Mouse (Mus musculus): ENCODE data around the gene Mettl3. TPM values are rescaled to one million over a fixed set of nuclear protein-coding genes. Genes with fewer than 3 reads are reported as not detected.
A peak's percentile ranks its signal among the peaks of the same experiment; 100 is the strongest.

Mettl3 gene
- 59.9 and 61.0 TPM in 2 replicates for polyA plus RNA-seq (2016; fragmentation: Nextera tagmentation; extraction: Ambion mirVana)

DNA sequence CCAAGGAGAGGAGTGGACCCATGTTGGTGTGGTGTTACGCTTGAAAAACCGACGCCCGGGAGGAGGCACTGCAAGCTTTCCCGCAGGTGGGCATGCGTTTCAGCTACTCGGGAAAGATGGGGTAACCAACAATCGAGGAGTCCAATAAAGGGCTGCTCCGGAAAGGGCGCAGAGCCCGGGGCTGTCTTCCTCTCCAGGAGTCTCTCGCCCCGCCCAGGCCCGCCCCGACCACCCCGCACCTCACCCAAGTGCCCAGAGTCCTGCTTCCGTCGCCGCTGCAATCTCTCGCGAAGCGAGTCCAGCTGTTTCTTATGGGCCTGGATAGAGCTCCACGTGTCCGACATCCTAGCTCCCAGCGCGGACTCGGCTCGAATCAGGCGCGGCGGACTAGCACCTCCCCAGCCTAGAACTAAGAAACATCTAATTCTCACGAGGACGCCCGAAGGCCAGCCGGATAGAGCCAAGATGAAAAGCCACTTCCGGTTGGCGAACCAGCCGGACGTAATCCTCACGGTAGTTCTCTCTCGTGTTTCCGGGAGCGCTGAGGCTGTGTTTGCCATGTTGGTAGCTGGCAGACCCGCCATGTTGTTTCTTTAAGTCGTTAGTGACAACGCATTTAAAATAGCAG lies at the start of gene Mettl3:
TSS of gene Mettl3 (minus strand) at position 485 of the 628 bp plus-strand sequence.
- no peaks in the 10 kb centered on the region for H3K9me3 ChIP-seq
- ATAC-seq (ENCODE audit: insufficient number of reproducible peaks, insufficient read depth, low FRiP score, low TSS enrichment, low read depth), result peak; percentile 93
- H3K4me2 ChIP-seq, result peak within 1 kb of the TSS; percentile 71
- H3K36me3 ChIP-seq, result peaks cover 23% of the 10 kb centered on the region
- peaks cover 6% of the 10 kb centered on the region for H3K4me1 ChIP-seq (replicated peaks)
- peak within 1 kb of the TSS; percentile 74 for H3K9ac ChIP-seq (replicated peaks)
- H3K4me3 ChIP-seq (replicated peaks), result peak within 1 kb of the TSS; percentile 73
- H3K27me3 ChIP-seq, result no peaks in the 10 kb centered on the region
- peak within 1 kb of the TSS; percentile 95 for H3K27ac ChIP-seq
- under 1% methylated on average over 46 of the region's 46 CpGs for WGBS

DNA sequence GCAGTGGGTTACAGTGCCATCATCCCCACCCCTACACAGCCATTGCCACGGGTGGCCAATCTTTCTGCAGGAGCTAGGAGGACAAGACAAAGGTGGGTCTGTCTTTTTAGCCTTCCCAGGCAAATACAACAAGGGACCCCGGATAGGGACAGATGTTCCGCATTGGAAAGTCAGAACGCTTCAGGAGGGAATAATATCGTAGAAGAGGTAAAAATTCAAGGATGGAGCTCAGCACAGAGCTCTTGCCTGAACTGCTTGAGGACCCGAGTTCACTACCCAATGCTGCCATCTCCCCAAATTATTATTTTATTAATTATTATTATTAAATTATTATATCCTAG lies 34.6 kb upstream of the Mettl3 start:
- no peak overlapping the region for H3K4me2 ChIP-seq
- no peak overlapping the region for H3K27ac ChIP-seq
- peaks cover 5% of the 10 kb centered on the region for H3K9me3 ChIP-seq
- no peak for ATAC-seq (ENCODE audit: insufficient number of reproducible peaks, insufficient read depth, low FRiP score, low TSS enrichment, low read depth)
- peaks cover 13% of the 10 kb centered on the region; the same call in 1 of the 2 replicates for H3K27me3 ChIP-seq
- H3K4me3 ChIP-seq (replicated peaks), result no peak overlapping the region
- H3K4me1 ChIP-seq (replicated peaks), result no peaks in the 10 kb centered on the region
- H3K9ac ChIP-seq (replicated peaks), result no peak overlapping the region
- 81% methylated on average over 6 of the region's 6 CpGs for WGBS
- no peaks in the 10 kb centered on the region for H3K36me3 ChIP-seq

DNA sequence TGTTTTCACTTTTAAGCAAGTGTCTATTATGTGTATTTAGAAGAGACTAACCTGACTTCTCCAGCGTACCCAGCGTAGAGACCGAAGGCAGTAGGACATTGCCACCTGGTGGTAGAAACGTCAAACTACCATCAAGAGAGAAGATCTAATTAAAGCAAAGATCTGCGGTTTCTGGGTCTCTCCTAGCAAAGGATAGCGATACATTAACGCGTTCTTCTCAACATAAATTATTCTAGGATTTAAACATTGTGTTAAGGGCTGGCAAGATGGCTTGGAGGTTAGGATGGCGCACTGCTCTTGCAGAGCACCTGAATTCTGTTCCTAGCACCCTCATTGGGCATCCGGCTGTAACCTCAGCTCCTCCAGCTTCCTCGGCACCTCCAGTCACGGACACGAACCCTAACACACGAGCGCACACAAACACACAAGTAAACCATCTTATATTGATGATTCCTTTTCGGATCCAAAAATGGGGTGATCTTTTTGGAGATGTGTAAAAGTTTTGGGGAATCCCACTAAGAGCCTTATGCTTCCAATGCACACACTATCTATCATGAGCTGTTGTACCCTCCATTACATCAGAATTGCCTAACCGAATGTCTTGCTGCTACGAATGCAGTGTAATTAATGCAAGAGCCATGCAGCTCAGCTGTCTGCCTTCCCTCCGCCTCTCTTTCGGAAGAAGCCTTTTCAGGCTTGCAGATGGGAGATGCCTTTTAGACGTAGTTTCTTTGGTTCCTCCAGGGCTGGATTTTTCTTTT lies 34.0 kb upstream of the Mettl3 start:
- 29% methylated on average over 21 of the region's 21 CpGs for WGBS
- ATAC-seq (ENCODE audit: insufficient number of reproducible peaks, insufficient read depth, low FRiP score, low TSS enrichment, low read depth), result no peak
- peak overlapping the region; percentile 41 for H3K4me2 ChIP-seq
- H3K9me3 ChIP-seq, result no peaks in the 10 kb centered on the region
- no peaks in the 10 kb centered on the region for H3K36me3 ChIP-seq
- H3K27ac ChIP-seq, result no peak overlapping the region
- H3K27me3 ChIP-seq, result peaks cover 13% of the 10 kb centered on the region; the same call in 1 of the 2 replicates
- H3K4me1 ChIP-seq (replicated peaks), result no peaks in the 10 kb centered on the region
- H3K4me3 ChIP-seq (replicated peaks), result peak overlapping the region; percentile 10; the same call in 1 of the 2 replicates
- H3K9ac ChIP-seq (replicated peaks), result 0 out of 2 replicates have a peak overlapping the region, but pooled peaks have one; percentile 19

DNA sequence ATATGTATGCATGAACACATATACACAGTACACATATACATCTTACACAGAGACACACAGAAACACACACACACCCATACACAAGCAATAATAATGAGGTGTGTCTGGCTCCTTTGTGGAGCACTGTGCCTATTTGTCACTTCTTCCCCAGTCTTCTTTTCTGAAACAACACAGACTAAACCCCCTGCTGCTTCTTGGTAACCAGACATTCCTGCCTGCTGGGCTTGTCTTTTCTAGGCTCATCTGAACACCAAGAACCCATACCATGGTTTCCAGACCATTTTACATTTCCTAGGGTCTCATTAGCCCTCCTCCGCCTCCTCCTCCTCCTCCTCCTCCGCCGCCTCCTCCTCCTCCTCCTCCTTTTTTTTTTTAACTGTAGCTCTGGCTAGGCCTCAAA lies 27.2 kb upstream of the Mettl3 start:
- H3K36me3 ChIP-seq, result no peaks in the 10 kb centered on the region
- H3K4me1 ChIP-seq (replicated peaks), result peaks cover 4% of the 10 kb centered on the region; the same call in 1 of the 2 replicates
- no peak overlapping the region for H3K9ac ChIP-seq (replicated peaks)
- H3K27me3 ChIP-seq, result peaks cover 47% of the 10 kb centered on the region
- H3K27ac ChIP-seq, result no peak overlapping the region
- no peak overlapping the region for H3K4me3 ChIP-seq (replicated peaks)
- H3K4me2 ChIP-seq, result no peak overlapping the region
- no peaks in the 10 kb centered on the region for H3K9me3 ChIP-seq
- WGBS, result 90% methylated on average over 2 of the region's 3 CpGs
- no peak for ATAC-seq (ENCODE audit: insufficient number of reproducible peaks, insufficient read depth, low FRiP score, low TSS enrichment, low read depth)

DNA sequence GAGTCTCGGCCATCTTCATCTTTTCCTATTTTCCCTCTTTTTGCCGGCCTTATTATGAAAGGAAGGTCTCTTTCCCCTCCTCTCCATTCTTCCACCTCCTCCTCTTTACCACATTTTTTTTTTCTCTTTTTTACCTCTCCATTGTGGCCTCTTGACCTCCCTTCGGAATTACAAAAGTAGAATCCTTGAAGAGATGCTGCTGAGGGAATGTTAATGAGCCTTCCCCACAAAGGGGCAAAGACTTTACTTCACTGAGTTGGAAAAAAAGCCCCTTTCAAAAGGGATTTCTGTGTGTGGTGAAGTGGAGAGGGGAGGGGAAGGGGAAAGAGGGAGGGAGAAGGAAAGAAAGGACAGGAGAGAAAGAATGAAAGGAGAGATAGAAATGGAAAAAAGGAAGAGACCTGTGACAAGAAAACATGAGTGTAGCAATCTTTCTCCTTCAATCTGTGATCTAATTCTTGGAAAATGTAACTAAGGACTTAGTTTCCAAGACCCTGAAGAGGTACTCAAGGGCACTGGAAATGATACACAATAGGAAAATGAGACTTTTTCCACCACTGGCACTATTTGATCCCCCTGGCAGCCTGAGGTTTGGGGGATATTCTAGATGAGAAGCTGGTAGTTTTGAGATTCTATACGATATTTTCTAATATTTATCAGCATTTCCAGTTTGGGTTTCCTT lies 26.3 kb upstream of the Mettl3 start:
- peaks cover 57% of the 10 kb centered on the region for H3K27me3 ChIP-seq
- H3K4me1 ChIP-seq (replicated peaks), result peaks cover 5% of the 10 kb centered on the region; the same call in 1 of the 2 replicates
- 26% methylated on average over 4 of the region's 4 CpGs for WGBS
- no peaks in the 10 kb centered on the region for H3K36me3 ChIP-seq
- no peaks in the 10 kb centered on the region for H3K9me3 ChIP-seq
- H3K9ac ChIP-seq (replicated peaks), result no peak overlapping the region
- no peak for ATAC-seq (ENCODE audit: insufficient number of reproducible peaks, insufficient read depth, low FRiP score, low TSS enrichment, low read depth)
- H3K4me2 ChIP-seq, result no peak overlapping the region
- no peak overlapping the region for H3K27ac ChIP-seq
- H3K4me3 ChIP-seq (replicated peaks), result no peak overlapping the region

DNA sequence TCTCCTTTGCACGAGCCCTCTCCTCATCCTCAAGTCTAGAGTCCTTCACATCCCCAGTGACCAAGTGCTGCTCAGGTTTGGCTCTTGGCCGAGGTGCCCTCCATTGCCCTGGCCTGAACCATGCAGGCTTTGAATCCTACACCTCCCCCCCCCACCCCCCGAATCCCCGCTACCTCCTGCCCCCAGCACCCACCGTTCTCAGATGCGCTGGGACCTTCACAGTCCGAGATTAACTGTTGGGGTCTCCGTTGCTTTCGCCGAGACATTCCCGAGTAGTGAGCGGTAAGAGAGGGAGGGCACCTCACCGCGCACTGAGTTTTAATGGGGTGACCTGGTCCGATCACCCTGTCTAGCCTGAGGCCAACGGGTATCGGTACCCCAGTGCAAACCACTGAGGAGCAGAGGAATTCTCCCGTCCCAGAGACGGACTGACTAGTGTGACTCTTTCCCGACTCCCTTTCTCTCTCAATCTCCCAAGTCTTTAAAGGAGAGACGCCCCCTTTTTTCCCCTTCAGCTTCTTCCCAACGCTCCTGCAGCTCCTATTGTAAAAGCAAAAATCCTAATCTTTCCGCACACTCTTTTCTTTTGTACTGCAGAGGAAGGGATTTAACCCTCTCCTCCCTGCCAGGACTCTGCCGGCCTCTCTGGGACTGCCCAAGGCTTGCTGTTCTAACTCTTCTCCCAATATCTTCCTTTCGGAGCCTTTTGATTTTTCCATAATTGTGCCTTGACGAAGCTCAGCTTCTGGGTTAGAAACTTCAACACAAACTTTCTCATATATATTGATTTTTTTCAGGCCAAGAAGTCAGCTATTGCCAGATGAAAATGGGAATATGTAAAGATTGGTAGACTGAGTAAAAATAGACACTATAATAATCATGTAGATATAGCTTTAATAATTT lies 23.2 kb upstream of the Mettl3 start, which contains the start of gene Sall2:
TSS of gene Sall2 (minus strand) at position 853 of the 903 bp plus-strand sequence.
- peak; percentile 80 for ATAC-seq (ENCODE audit: insufficient number of reproducible peaks, insufficient read depth, low FRiP score, low TSS enrichment, low read depth)
- H3K4me3 ChIP-seq (replicated peaks), result peak within 1 kb of the TSS; percentile 42
- H3K4me1 ChIP-seq (replicated peaks), result peaks cover 5% of the 10 kb centered on the region; the same call in 1 of the 2 replicates
- no peaks in the 10 kb centered on the region for H3K9me3 ChIP-seq
- peak within 1 kb of the TSS; percentile 79 for H3K4me2 ChIP-seq
- no peaks in the 10 kb centered on the region for H3K36me3 ChIP-seq
- WGBS, result 1% methylated on average over 26 of the region's 26 CpGs
- peak within 1 kb of the TSS; percentile 47 for H3K9ac ChIP-seq (replicated peaks)
- H3K27ac ChIP-seq, result no peak within 1 kb of the TSS
- H3K27me3 ChIP-seq, result peaks cover 66% of the 10 kb centered on the region

DNA sequence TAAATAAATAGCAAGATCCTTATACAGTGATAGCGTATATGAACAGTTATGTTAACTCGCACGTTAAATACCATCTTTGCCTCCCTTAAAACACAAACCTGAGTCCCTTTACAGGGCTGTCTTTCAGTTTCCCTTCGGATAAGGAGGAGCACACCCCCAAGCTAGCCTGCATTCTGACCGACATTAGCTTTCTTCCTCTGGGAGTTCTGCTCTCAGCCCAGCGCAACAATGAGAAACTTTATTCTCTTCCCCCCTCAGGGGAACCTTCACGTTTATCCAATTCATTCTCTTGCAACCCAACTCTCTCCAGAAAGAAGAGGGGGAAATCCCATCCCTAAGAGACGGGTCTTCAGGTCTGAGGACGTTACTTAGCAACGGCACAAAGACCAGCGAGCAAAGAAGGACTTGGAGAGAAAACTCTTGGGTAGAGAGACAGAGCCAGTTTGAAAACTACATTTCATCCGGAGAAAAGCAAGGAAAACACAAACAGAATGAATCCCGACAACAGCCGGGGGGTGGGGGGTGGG lies 22.5 kb upstream of the Mettl3 start:
- WGBS, result 2% methylated on average over 14 of the region's 14 CpGs
- Histone ChIP-seq H3K4me1 (replicated peaks) (peaks cover 5% of the 10 kb centered on the region; the same call in 1 of the 2 replicates), H3K9ac (replicated peaks) (peak overlapping the region; percentile 47; the same call in 1 of the 2 replicates), H3K27me3 (peaks cover 66% of the 10 kb centered on the region), H3K36me3 (no peaks in the 10 kb centered on the region), H3K9me3 (no peaks in the 10 kb centered on the region), H3K4me2 (peak overlapping the region; percentile 79), H3K4me3 (replicated peaks) (peak overlapping the region; percentile 42), H3K27ac (no peak overlapping the region)
- ATAC-seq (ENCODE audit: insufficient number of reproducible peaks, insufficient read depth, low FRiP score, low TSS enrichment, low read depth), result no peak

DNA sequence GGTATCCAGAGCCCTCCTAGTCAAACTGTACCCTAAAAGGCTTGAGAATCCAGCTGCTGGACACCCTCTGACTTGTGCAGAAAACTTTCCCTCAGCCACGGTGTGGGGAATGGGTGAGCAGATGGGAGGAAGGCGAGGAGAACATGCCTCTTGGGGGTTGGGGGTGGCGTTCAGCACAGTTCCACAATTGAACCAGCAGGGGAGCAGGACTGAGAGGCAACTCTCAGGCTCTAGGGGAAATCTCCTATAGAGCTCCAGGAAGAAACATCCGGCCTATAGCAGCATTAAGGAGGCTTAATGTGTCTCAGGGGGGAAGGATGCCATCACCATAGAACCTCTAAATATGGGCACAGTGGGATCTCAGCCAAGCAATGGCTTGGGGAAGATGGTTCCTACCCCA lies 21.0 kb upstream of the Mettl3 start:
- Histone ChIP-seq H3K9me3 (no peaks in the 10 kb centered on the region), H3K4me1 (replicated peaks) (peaks cover 5% of the 10 kb centered on the region; the same call in 1 of the 2 replicates), H3K4me2 (no peak overlapping the region), H3K36me3 (no peaks in the 10 kb centered on the region), H3K27ac (no peak overlapping the region), H3K27me3 (peaks cover 54% of the 10 kb centered on the region), H3K9ac (replicated peaks) (no peak overlapping the region), H3K4me3 (replicated peaks) (no peak overlapping the region)
- WGBS, result 13% methylated on average over 4 of the region's 4 CpGs
- ATAC-seq (ENCODE audit: insufficient number of reproducible peaks, insufficient read depth, low FRiP score, low TSS enrichment, low read depth), result no peak; the same call in 1 of the 2 replicates

DNA sequence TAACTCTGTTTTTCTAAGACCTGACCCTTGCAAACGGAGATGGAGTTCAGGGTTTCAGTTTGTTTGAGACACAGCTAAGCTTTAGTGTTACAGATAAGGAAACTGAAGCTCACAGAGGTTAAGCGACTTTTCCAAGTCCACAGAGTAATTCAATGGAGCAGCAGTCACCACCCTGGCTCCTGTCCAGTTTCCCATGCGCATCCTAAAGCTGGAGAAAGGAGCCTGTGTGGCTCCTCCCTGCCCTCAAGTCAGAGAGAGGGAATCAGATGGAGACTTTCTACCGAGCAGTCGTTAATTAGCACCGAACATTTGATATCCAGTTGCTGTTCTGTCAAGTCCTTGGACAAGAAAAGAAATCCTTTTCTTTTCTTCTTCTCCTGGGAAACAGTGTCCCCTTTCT lies 14.4 kb upstream of the Mettl3 start:
- H3K27me3 ChIP-seq, result no peaks in the 10 kb centered on the region
- H3K36me3 ChIP-seq, result peaks cover 6% of the 10 kb centered on the region
- no peak overlapping the region for H3K9ac ChIP-seq (replicated peaks)
- H3K27ac ChIP-seq, result no peak overlapping the region
- ATAC-seq (ENCODE audit: insufficient number of reproducible peaks, insufficient read depth, low FRiP score, low TSS enrichment, low read depth), result no peak
- no peaks in the 10 kb centered on the region for H3K9me3 ChIP-seq
- H3K4me1 ChIP-seq (replicated peaks), result peaks cover 17% of the 10 kb centered on the region
- no peak overlapping the region for H3K4me3 ChIP-seq (replicated peaks)
- no peak overlapping the region for H3K4me2 ChIP-seq
- WGBS, result 66% methylated on average over 6 of the region's 6 CpGs

DNA sequence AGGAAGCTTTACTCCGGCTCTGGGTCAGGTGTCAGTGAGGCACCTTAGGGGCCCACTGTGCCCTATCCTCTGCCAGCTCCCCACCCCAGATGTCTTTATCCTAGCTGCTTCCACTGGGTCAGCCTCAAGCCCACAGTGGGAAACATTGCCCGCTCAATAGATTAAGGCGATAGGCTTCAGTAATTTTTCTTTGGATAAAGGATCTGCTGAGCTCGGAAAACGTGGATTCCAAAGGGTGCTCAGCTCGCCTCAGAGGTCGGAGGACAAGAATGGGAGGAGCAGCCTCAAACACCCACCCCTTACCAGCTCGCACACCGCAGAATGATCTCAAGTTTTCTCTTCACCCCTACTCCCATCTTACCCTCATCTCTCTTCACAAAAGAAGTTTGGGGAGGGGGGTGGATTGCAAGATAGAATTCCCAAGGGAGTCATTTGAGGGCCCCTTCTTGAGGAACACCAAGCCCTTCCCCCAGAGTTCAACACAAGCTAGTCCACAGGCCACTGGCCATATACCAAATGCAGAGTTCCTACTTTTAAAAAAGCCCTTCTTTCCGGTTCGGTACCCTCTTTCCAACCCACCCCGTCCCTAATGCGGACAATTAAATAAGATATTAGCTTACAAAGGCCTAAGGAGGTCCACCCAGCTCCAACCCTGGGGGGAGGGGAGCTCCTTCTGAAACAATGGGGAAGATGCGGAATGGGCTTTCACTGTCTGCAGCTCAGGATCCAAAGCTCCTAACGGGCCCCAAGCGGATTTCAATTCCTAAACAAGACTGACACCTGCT lies 11.7 kb upstream of the Mettl3 start:
- peak; percentile 71 for ATAC-seq (ENCODE audit: insufficient number of reproducible peaks, insufficient read depth, low FRiP score, low TSS enrichment, low read depth)
- Histone ChIP-seq H3K9me3 (peaks cover 21% of the 10 kb centered on the region), H3K4me2 (peak overlapping the region; percentile 88), H3K9ac (replicated peaks) (peak overlapping the region; percentile 90), H3K36me3 (peaks cover 33% of the 10 kb centered on the region), H3K4me3 (replicated peaks) (peak overlapping the region; percentile 83), H3K27ac (peak overlapping the region; percentile 92), H3K27me3 (no peaks in the 10 kb centered on the region), H3K4me1 (replicated peaks) (peaks cover 20% of the 10 kb centered on the region)
- whole genome bisulfite sequencing, result 10% methylated on average over 16 of the region's 16 CpGs
